Mouse (Mus musculus) liver, embryonic 16.5 days (tissue): ENCODE data around the gene S100pbp. TPM values are rescaled to one million over a fixed set of nuclear protein-coding genes. Genes with fewer than 3 reads are reported as not detected.

Experiments used
- ATAC-seq: fragments of 200-750 bp; cut with Nextera tagmentation; 2 replicates; pipeline ENCODE4 v1.8.0; 2017; ENCODE audit warnings: low read depth, mild to moderate bottlenecking, moderate number of reproducible peaks, moderate library complexity
- H3K27ac ChIP-seq: fragments of 300-500 bp; sonication (generic); 2 replicates; pipeline ENCODE4 v1.5.1; 2014; ENCODE audit warnings: mild to moderate bottlenecking, low read length
- H3K27me3 ChIP-seq: fragments of 300-500 bp; sonication (generic); 2 replicates; pipeline ENCODE4 v1.6.1; 2014; ENCODE audit warnings: low read depth, low read length, mixed read lengths; ENCODE audit not compliant: control insufficient read depth, insufficient read depth
- H3K36me3 ChIP-seq: fragments of 300-500 bp; sonication (generic); 2 replicates; pipeline ENCODE4 v1.6.1; 2014; ENCODE audit warnings: mild to moderate bottlenecking; ENCODE audit not compliant: control insufficient read depth, insufficient read depth
- H3K4me1 ChIP-seq: fragments of 300-500 bp; sonication (generic); 2 replicates; pipeline ENCODE4 v1.6.1; 2014; ENCODE audit warnings: low read depth, low read length, mixed read lengths; ENCODE audit not compliant: control insufficient read depth
- H3K4me2 ChIP-seq: fragments of 300-500 bp; sonication (generic); 2 replicates; pipeline ENCODE4 v1.6.1; 2014; ENCODE audit warnings: low read depth, low read length, mixed read lengths
- H3K4me3 ChIP-seq: fragments of 300-500 bp; sonication (generic); 2 replicates; pipeline ENCODE4 v1.5.1; 2014; ENCODE audit warnings: low read depth, mild to moderate bottlenecking, low read length
- H3K9ac ChIP-seq: fragments of 300-500 bp; sonication (generic); 2 replicates; pipeline ENCODE4 v1.6.1; 2014; ENCODE audit warnings: low read depth, low read length
- H3K9me3 ChIP-seq: fragments of 300-500 bp; sonication (generic); replicated peaks from 2 replicates; pipeline ENCODE4 v1.6.1; 2016; ENCODE audit warnings: low read length; ENCODE audit not compliant: control insufficient read depth
- WGBS: fragments of 180-500 bp; shearing (Covaris S2); extraction: QIAGEN DNeasy Blood & Tissue Kit; methylation state at CpG from one replicate; pipeline ENCODE4 v1.1.7; 2014; ENCODE audit not compliant: insufficient replicate concordance; 5-methylcytosine and 5-hydroxymethylcytosine counted together
- polyA plus RNA-seq: library from polyadenylated mRNA; unstranded; fragments of >200 nt; fragmentation: Nextera tagmentation; extraction: Ambion mirVana; gene quantifications from 2 replicates; pipeline ENCODE4 v1.2.1, GENCODE M21; 2015

Gene S100pbp
- polyA plus RNA-seq, 1 experiment from 2014 or later = 6.1 TPM

DNA sequence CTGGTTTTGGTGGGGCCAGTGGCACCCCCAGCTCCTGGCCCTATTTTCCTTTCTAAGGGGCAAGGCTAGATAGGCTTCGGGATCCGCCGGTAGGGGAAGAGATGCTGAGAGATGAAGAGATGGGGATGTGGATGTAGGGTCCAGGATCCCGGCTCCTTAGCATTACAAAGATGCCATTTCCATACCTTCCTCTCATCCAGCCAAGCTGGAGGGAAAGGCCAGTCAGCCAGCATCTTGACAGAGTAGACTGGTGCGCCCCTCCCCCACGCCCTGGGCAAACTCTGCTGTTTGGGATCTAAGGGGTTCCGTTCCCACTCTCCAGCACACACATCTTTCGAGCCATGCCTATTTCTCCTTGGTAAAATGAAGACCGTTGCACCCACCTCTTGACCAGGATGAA lies 83.5 kb downstream of the S100pbp start:
- 21% methylated on average over 9 of the region's 9 CpGs for WGBS
- Histone ChIP-seq H3K36me3 (no peaks in the 10 kb centered on the region), H3K4me3 (no peak overlapping the region), H3K4me2 (no peak overlapping the region), H3K4me1 (no peaks in the 10 kb centered on the region), H3K9me3 (no peaks in the 10 kb centered on the region), H3K27ac (no peak overlapping the region), H3K27me3 (peaks cover 30% of the 10 kb centered on the region), H3K9ac (no peak overlapping the region)
- no peak for ATAC-seq

DNA sequence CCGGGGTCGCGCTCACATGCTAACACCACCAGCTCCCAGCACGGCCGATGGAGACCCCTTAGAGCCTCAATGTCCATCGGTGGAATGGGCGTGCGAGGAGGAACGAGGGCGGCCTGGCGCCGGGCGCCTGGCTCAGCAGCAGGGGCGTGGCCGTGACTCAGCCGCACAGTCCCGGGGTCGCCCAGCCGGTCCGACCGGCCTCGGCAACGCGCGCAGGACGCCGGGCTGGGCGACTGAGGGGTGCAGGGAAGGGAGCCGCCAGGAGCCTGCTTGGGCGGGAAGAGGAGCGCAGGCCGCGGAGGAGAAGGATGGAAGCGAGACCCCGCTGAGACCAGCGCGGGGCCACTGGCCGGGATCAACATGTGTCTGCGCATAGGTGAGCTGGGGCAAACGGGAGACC lies 84.2 kb downstream of the S100pbp start, which contains the start of gene Tmem54:
Gene Tmem54 (plus strand): TSS at position 193 of the 400 bp plus-strand sequence.
- H3K27ac ChIP-seq = no peak within 1 kb of the TSS
- peak within 1 kb of the TSS; percentile 17; the same call in 1 of the 2 replicates for H3K4me3 ChIP-seq
- no peaks in the 10 kb centered on the region for H3K4me1 ChIP-seq
- H3K9me3 ChIP-seq = no peaks in the 10 kb centered on the region
- H3K4me2 ChIP-seq = peak within 1 kb of the TSS; percentile 47
- ATAC-seq = no peak
- no peaks in the 10 kb centered on the region for H3K36me3 ChIP-seq
- WGBS = 2% methylated on average over 34 of the region's 40 CpGs
- peaks cover 30% of the 10 kb centered on the region for H3K27me3 ChIP-seq
- H3K9ac ChIP-seq = no peak within 1 kb of the TSS

DNA sequence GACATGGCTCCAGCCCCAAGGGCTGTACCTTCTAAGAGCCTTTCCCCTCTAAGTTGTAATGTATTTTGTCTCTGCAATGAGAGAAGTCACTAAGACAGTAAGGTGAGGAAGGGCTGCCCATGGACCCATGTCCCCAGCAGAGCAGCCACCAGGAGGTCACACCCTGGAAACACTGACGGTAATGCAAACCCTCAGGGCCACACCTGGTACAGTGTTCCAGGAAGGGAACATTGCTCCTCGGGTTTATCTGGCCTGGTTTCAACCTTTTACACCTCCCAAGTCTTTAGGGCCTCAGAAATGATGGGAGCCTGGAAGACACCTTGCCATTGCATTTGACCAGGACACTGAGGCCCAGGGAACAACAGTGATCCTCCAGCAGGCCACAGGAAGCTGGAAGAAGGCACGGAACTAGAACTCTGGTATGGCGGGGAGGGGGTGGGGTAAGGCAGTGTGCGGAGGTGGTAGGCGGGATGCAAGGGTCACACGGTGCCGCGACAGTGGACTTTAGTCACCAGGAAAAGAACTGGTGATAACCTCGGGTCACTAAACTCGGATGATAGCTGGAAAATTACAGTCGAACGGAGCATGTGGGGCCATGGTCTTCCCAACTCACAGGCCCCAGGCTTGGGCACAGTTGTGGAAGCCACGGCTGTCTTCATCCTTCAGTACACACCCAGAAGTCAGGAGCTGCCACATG lies 87.2 kb downstream of the S100pbp start:
- Histone ChIP-seq H3K4me3 (no peak overlapping the region), H3K9me3 (no peaks in the 10 kb centered on the region), H3K27me3 (peaks cover 30% of the 10 kb centered on the region), H3K9ac (no peak overlapping the region), H3K4me2 (no peak overlapping the region), H3K4me1 (no peaks in the 10 kb centered on the region), H3K27ac (no peak overlapping the region), H3K36me3 (no peaks in the 10 kb centered on the region)
- WGBS = 49% methylated on average over 14 of the region's 14 CpGs
- peak; percentile 81 for ATAC-seq

Other genes with a start within 250 kb of the S100pbp start
- gene Azin2, start 227.3 kb downstream of the S100pbp start, polyA plus RNA-seq = 0.71 and 0.76 TPM in 2 replicates
- gene Ak2, start 197.8 kb downstream of the S100pbp start, polyA plus RNA-seq = 106 and 116 TPM in 2 replicates
- gene Rnf19b, start 131.5 kb downstream of the S100pbp start, polyA plus RNA-seq = 3.9 and 4.4 TPM in 2 replicates
- 0.58 and 1.7 TPM in 2 replicates for gene Tmem54, start 84.2 kb downstream of the S100pbp start, polyA plus RNA-seq
- gene Hpca, start 67.7 kb downstream of the S100pbp start, polyA plus RNA-seq = 0.27 and 0.37 TPM in 2 replicates
- 0.44 and 0.71 TPM in 2 replicates for gene Fndc5, start 52.7 kb downstream of the S100pbp start, polyA plus RNA-seq
- gene Yars, start within 50 bp of the S100pbp start, polyA plus RNA-seq = 56.4 and 61.8 TPM in 2 replicates
- gene C77080, start 71.7 kb upstream of the S100pbp start, polyA plus RNA-seq = 0.85 and 0.97 TPM in 2 replicates
- 0.13 and 0.33 TPM in 2 replicates for gene Sync, start 97.9 kb upstream of the S100pbp start, polyA plus RNA-seq
- gene Rbbp4, start 145.6 kb upstream of the S100pbp start, polyA plus RNA-seq = 214 and 238 TPM in 2 replicates
- 22.5 and 23.0 TPM in 2 replicates for gene Zbtb8os, start 146.0 kb upstream of the S100pbp start, polyA plus RNA-seq
- gene Zbtb8a, start 188.4 kb upstream of the S100pbp start, polyA plus RNA-seq = 2.2 and 2.7 TPM in 2 replicates